Mouse (Mus musculus): Measurements from ENCODE around the gene Brca1. TPM values are rescaled to one million over a fixed set of nuclear protein-coding genes. Genes with fewer than 3 reads are reported as not detected.

The Brca1 gene
- polyA plus RNA-seq, 2 experiments = 8.6 to 14.0 TPM

- DNase-seq (ENCODE audit: low read depth in 3 of 3, low spot score in 3 of 3) (peak; percentile 69 to 75 (median 72)), ATAC-seq (ENCODE audit: insufficient read depth) (peak; percentile 89)
- Histone ChIP-seq H3K27me3 (ENCODE audit: control insufficient read depth, insufficient read depth, low read length) (no peaks in the 10 kb centered on the region), H3K36me3 (replicated peaks; ENCODE audit: control insufficient read depth, insufficient read depth, low read depth) (peaks cover 31% of the 10 kb centered on the region), H3K4me3 (ENCODE audit: insufficient read depth in 1 of 2, low read depth in 2 of 2, low read length in 2 of 2) (peak overlapping the region; percentile 8 to 23; a peak in 3 of 4 replicates), H3K4me2 (ENCODE audit: low read depth) (peak overlapping the region; percentile 63), H3K9me3 (ENCODE audit: control insufficient read depth, low read length) (no peaks in the 10 kb centered on the region), H3K9ac (replicated peaks) (peak overlapping the region; percentile 29), H3K4me1 (replicated peaks; ENCODE audit: control insufficient read depth in 2 of 2, insufficient read depth in 2 of 2, low read length in 1 of 2) (peaks cover 34 to 40% of the 10 kb centered on the region in 2 experiments), H3K27ac (peak overlapping the region; percentile 72)
- 2% methylated on average over 6 of the region's 6 CpGs for WGBS (ENCODE audit: insufficient replicate concordance)
- peak; percentile 88 for TF ChIP-seq EP300 (IDR thresholded peaks at IDR 0.05; ENCODE audit: low read depth)
- TF ChIP-seq CTCF (IDR thresholded peaks at IDR 0.05; ENCODE audit: low read depth) = no peak
Observed at GRCm38 (mm10) chr11:101485509-101486028, 66.2 kb downstream of the Brca1 start.

- 28% methylated on average over 7 of the region's 7 CpGs for WGBS (ENCODE audit: insufficient replicate concordance)
- peak overlapping the region; percentile 63 for H3K4me2 ChIP-seq (ENCODE audit: low read depth)
- H3K27me3 ChIP-seq (ENCODE audit: control insufficient read depth, insufficient read depth, low read length) = no peaks in the 10 kb centered on the region
- ATAC-seq (ENCODE audit: insufficient read depth) (peak; percentile 57; the same call in 1 of the 2 replicates), DNase-seq (ENCODE audit: low read depth in 3 of 3, low spot score in 3 of 3) (no peak)
- peaks cover 34 to 43% of the 10 kb centered on the region in 2 experiments for H3K4me1 ChIP-seq (replicated peaks; ENCODE audit: control insufficient read depth in 2 of 2, insufficient read depth in 2 of 2, low read length in 1 of 2)
- H3K36me3 ChIP-seq (replicated peaks; ENCODE audit: control insufficient read depth, insufficient read depth, low read depth) = peaks cover 28% of the 10 kb centered on the region
- peak overlapping the region; percentile 72 for H3K27ac ChIP-seq
- no peaks in the 10 kb centered on the region for H3K9me3 ChIP-seq (ENCODE audit: control insufficient read depth, low read length)
- TF ChIP-seq CTCF (IDR thresholded peaks at IDR 0.05; ENCODE audit: low read depth) = no peak
- TF ChIP-seq EP300 (IDR thresholded peaks at IDR 0.05; ENCODE audit: low read depth) = no peak
- H3K4me3 ChIP-seq (ENCODE audit: insufficient read depth in 1 of 2, low read depth in 2 of 2, low read length in 2 of 2) = no peak overlapping the region
- peak overlapping the region; percentile 23; the same call in 1 of the 2 replicates for H3K9ac ChIP-seq (replicated peaks)
Observed at GRCm38 (mm10) chr11:101484814-101485213, 66.9 kb downstream of the Brca1 start.

GRCm38 (mm10) chr11:101484245-101484644 lies 67.5 kb downstream of the Brca1 start:
- Histone ChIP-seq H3K4me2 (ENCODE audit: low read depth) (peak overlapping the region; percentile 42), H3K27me3 (ENCODE audit: control insufficient read depth, insufficient read depth, low read length) (no peaks in the 10 kb centered on the region), H3K36me3 (replicated peaks; ENCODE audit: control insufficient read depth, insufficient read depth, low read depth) (peaks cover 23% of the 10 kb centered on the region), H3K9ac (replicated peaks) (peak overlapping the region; percentile 23), H3K4me3 (ENCODE audit: insufficient read depth in 1 of 2, low read depth in 2 of 2, low read length in 2 of 2) (no peak overlapping the region), H3K4me1 (replicated peaks; ENCODE audit: control insufficient read depth in 2 of 2, insufficient read depth in 2 of 2, low read length in 1 of 2) (peaks cover 34 to 45% of the 10 kb centered on the region in 2 experiments), H3K9me3 (ENCODE audit: control insufficient read depth, low read length) (no peaks in the 10 kb centered on the region), H3K27ac (peak overlapping the region; percentile 72)
- TF ChIP-seq EP300 (IDR thresholded peaks at IDR 0.05; ENCODE audit: low read depth) = peak; percentile 32; the same call in 1 of the 2 replicates
- no peak for TF ChIP-seq CTCF (IDR thresholded peaks at IDR 0.05; ENCODE audit: low read depth)
- 11% methylated on average over 6 of the region's 6 CpGs for WGBS (ENCODE audit: insufficient replicate concordance)
- DNase-seq (ENCODE audit: low read depth in 3 of 3, low spot score in 3 of 3) = no peak
- ATAC-seq (ENCODE audit: insufficient read depth) = peak; percentile 51; the same call in 1 of the 2 replicates

- Histone ChIP-seq H3K4me2 (ENCODE audit: low read depth) (peak overlapping the region; percentile 42; the same call in 1 of the 2 replicates), H3K9me3 (ENCODE audit: control insufficient read depth, low read length) (no peaks in the 10 kb centered on the region), H3K4me1 (replicated peaks; ENCODE audit: control insufficient read depth in 2 of 2, insufficient read depth in 2 of 2, low read length in 1 of 2) (peaks cover 34 to 45% of the 10 kb centered on the region in 2 experiments), H3K36me3 (replicated peaks; ENCODE audit: control insufficient read depth, insufficient read depth, low read depth) (peaks cover 19% of the 10 kb centered on the region), H3K4me3 (ENCODE audit: insufficient read depth in 1 of 2, low read depth in 2 of 2, low read length in 2 of 2) (no peak overlapping the region), H3K27me3 (ENCODE audit: control insufficient read depth, insufficient read depth, low read length) (no peaks in the 10 kb centered on the region), H3K9ac (replicated peaks) (no peak overlapping the region), H3K27ac (no peak overlapping the region)
- DNase-seq (ENCODE audit: low read depth in 3 of 3, low spot score in 3 of 3) = no peak
- 21% methylated on average over 3 of the region's 3 CpGs for WGBS (ENCODE audit: insufficient replicate concordance)
- TF ChIP-seq EP300 (IDR thresholded peaks at IDR 0.05; ENCODE audit: low read depth) (no peak), CTCF (IDR thresholded peaks at IDR 0.05; ENCODE audit: low read depth) (no peak)
- no peak for ATAC-seq (ENCODE audit: insufficient read depth)
Observed at GRCm38 (mm10) chr11:101483804-101484203, 68.0 kb downstream of the Brca1 start.

- TF ChIP-seq EP300 (IDR thresholded peaks at IDR 0.05; ENCODE audit: low read depth) (no peak), CTCF (IDR thresholded peaks at IDR 0.05; ENCODE audit: low read depth) (no peak)
- H3K4me2 ChIP-seq (ENCODE audit: low read depth) = no peak overlapping the region
- DNase-seq (ENCODE audit: low read depth in 3 of 3, low spot score in 3 of 3) = no peak
Observed at GRCm38 (mm10) chr11:101480912-101481311, 70.8 kb downstream of the Brca1 start.

More at GRCm38 (mm10) chr11:101480912-101481311, 70.8 kb downstream of the Brca1 start:
- Histone ChIP-seq H3K27ac (no peak overlapping the region), H3K9me3 (ENCODE audit: control insufficient read depth, low read length) (no peaks in the 10 kb centered on the region), H3K9ac (replicated peaks) (no peak overlapping the region), H3K4me3 (ENCODE audit: insufficient read depth in 1 of 2, low read depth in 2 of 2, low read length in 2 of 2) (no peak overlapping the region), H3K4me1 (replicated peaks; ENCODE audit: control insufficient read depth in 2 of 2, insufficient read depth in 2 of 2, low read length in 1 of 2) (peaks cover 28 to 35% of the 10 kb centered on the region in 2 experiments), H3K36me3 (replicated peaks; ENCODE audit: control insufficient read depth, insufficient read depth, low read depth) (no peaks in the 10 kb centered on the region), H3K27me3 (ENCODE audit: control insufficient read depth, insufficient read depth, low read length) (no peaks in the 10 kb centered on the region)
- ATAC-seq (ENCODE audit: insufficient read depth) = no peak
- 36% methylated on average over 6 of the region's 6 CpGs for WGBS (ENCODE audit: insufficient replicate concordance)
